Mouse (Mus musculus): ENCODE data around the gene Gm21970.
A peak's percentile ranks its signal among the peaks of the same experiment; 100 is the strongest.

The Gm21970 gene

GRCm38 (mm10) chr16:91401569-91402165, 10.1 kb downstream of the Gm21970 start:
- DNase-seq (ENCODE audit: low spot score in 2 of 2) = no peak

GRCm38 (mm10) chr16:91403784-91404183, 12.3 kb downstream of the Gm21970 start:
- no peak for DNase-seq (ENCODE audit: low spot score in 2 of 2)

GRCm38 (mm10) chr16:91404187-91404586, 12.7 kb downstream of the Gm21970 start:
- DNase-seq (ENCODE audit: low spot score in 2 of 2) = no peak

- DNase-seq (ENCODE audit: low spot score in 2 of 2) = no peak
Observed at GRCm38 (mm10) chr16:91404828-91405577, 13.5 kb downstream of the Gm21970 start.

GRCm38 (mm10) chr16:91405640-91406584, 14.4 kb downstream of the Gm21970 start, which contains the start of gene Il10rb:
Il10rb (plus strand) TSS chr16:91406164.
- peak; percentile 90 to 92 for DNase-seq (ENCODE audit: low spot score in 2 of 2)

GRCm38 (mm10) chr16:91406585-91407220, 15.2 kb downstream of the Gm21970 start:
- peak; percentile 65 to 68 for DNase-seq (ENCODE audit: low spot score in 2 of 2)

- peak in 1 of 2 experiments; percentile 41 for DNase-seq (ENCODE audit: low spot score in 2 of 2)
Observed at GRCm38 (mm10) chr16:91413102-91413844, 21.8 kb downstream of the Gm21970 start.

- peak; percentile 59 to 65 for DNase-seq (ENCODE audit: low spot score in 2 of 2)
Observed at GRCm38 (mm10) chr16:91415391-91416189, 24.1 kb downstream of the Gm21970 start.

- DNase-seq (ENCODE audit: low spot score in 2 of 2) = no peak
Observed at GRCm38 (mm10) chr16:91416357-91416756, 24.8 kb downstream of the Gm21970 start.

- peak; percentile 80 to 83 for DNase-seq (ENCODE audit: low spot score in 2 of 2)
Observed at GRCm38 (mm10) chr16:91416938-91417337, 25.4 kb downstream of the Gm21970 start.

- no peak for DNase-seq (ENCODE audit: low spot score in 2 of 2)
Observed at GRCm38 (mm10) chr16:91418531-91418930, 27.0 kb downstream of the Gm21970 start.

GRCm38 (mm10) chr16:91425816-91426215, 34.3 kb downstream of the Gm21970 start:
- DNase-seq (ENCODE audit: low spot score in 2 of 2) = no peak

GRCm38 (mm10) chr16:91426586-91426985, 35.1 kb downstream of the Gm21970 start:
- DNase-seq (ENCODE audit: low spot score in 2 of 2) = no peak

GRCm38 (mm10) chr16:91427461-91427860, 35.9 kb downstream of the Gm21970 start:
- no peak for DNase-seq (ENCODE audit: low spot score in 2 of 2)

GRCm38 (mm10) chr16:91428259-91428865, 36.8 kb downstream of the Gm21970 start:
- DNase-seq (ENCODE audit: low spot score in 2 of 2) = no peak

GRCm38 (mm10) chr16:91432720-91433328, 41.3 kb downstream of the Gm21970 start:
- DNase-seq (ENCODE audit: low spot score in 2 of 2) = peak; percentile 65 to 72

- DNase-seq (ENCODE audit: low spot score in 2 of 2) = peak; percentile 52 to 61
Observed at GRCm38 (mm10) chr16:91433329-91433933, 41.9 kb downstream of the Gm21970 start.

GRCm38 (mm10) chr16:91434119-91434518, 42.6 kb downstream of the Gm21970 start:
- DNase-seq (ENCODE audit: low spot score in 2 of 2) = no peak

- no peak for DNase-seq (ENCODE audit: low spot score in 2 of 2)
Observed at GRCm38 (mm10) chr16:91438081-91438480, 46.6 kb downstream of the Gm21970 start.

Measured in spleen, postnatal 36 days (tissue).